Mouse (Mus musculus): ENCODE results near the gene Vps54. TPM values are rescaled to one million over a fixed set of nuclear protein-coding genes. Genes with fewer than 3 reads are reported as not detected.

Vps54 gene
- total and polyA plus RNA-seq, 3 experiments: 20.4 to 37.5 (median 22.9) TPM

- H3K4me2 ChIP-seq (ENCODE audit: insufficient read depth, low read depth, poor library complexity, severe bottlenecking): no peak overlapping the region
- dilution Hi-C loops (cut with MboI; ENCODE audit: extremely low pct_ligation_motif_present, extremely low pct_unique_long_range_greater_than_20kb, low sequenced_read_pairs) (no loop called here), in situ Hi-C loops (cut with MboI; ENCODE audit: low pct_ligation_motif_present, low pct_unique_long_range_greater_than_20kb, low sequenced_read_pairs) (loop anchor here (25.0 kb wide), 1 partner anchor 153 kb away; no protein-coding TSS in a partner anchor)
These were observed 70.4 kb downstream of the Vps54 start for GRCm38 (mm10) chr11:21309516-21309915.

DNA sequence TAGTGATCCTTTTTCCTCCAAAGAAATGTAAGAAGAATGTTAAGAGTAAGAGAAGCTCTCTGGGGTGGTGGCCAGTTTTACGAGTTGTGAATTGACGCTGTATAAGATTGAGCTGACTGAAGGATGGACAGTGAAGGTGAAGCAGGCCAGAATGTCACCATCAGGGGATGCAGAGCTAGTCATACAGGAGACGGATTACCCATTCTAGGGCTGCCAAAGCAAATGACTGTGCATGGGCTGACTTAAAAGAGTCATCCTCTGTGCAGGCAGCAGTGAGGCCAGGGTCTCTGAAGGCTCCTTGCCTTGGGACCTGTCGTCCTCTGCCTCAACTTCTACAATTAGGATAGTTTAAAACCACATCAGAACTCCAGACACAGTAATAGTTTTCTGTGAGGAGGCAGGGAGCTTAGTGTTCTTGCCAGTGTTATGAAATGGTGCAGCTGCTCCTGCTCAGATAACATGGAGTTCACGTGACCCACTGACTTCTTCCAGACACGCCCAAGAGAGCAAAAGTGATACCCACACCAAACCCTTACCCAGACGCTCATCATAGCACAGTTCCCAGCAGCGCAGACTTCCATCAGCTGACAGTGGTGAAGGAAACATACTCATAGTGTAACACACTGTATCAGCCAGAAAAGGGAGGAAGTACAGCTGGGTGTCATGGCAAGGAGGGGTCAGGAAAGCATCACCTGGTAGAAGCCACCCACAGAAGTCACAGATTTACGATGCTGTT lies 75.0 kb downstream of the Vps54 start:
- TF ChIP-seq TCF12 (IDR thresholded peaks at IDR 0.05; ENCODE audit: low read depth, low read length) (no peak), MYC (IDR thresholded peaks at IDR 0.05; ENCODE audit: low read depth, low read length) (no peak), MEF2A (IDR thresholded peaks at IDR 0.05; ENCODE audit: borderline replicate concordance, low read depth, low read length) (no peak), UBTF (IDR thresholded peaks at IDR 0.05; ENCODE audit: low read depth, low read length) (no peak), POLR2AphosphoS2 (IDR thresholded peaks at IDR 0.05; ENCODE audit: low read depth, low read length) (no peak), SIN3A (IDR thresholded peaks at IDR 0.05; ENCODE audit: low read length) (no peak), SMC3 (IDR thresholded peaks at IDR 0.05; ENCODE audit: low read depth, low read length) (no peak), ETS1 (conservative IDR thresholded peaks at IDR 0.05; ENCODE audit: low read depth, low read length) (no peak), NRF1 (IDR thresholded peaks at IDR 0.05; ENCODE audit: low read depth, low read length) (no peak), KAT2A (IDR thresholded peaks at IDR 0.05; ENCODE audit: insufficient replicate concordance, low read length) (no peak), E2F4 (IDR thresholded peaks at IDR 0.05; ENCODE audit: insufficient replicate concordance, low read depth, low read length) (no peak), JUN (IDR thresholded peaks at IDR 0.05; ENCODE audit: insufficient read depth, low read depth, low read length) (no peak), JUND (conservative IDR thresholded peaks at IDR 0.05; ENCODE audit: low read depth, low read length) (no peak), POLR2A (IDR thresholded peaks at IDR 0.05; ENCODE audit: low read depth, low read length) (no peak), GABPA (IDR thresholded peaks at IDR 0.05; ENCODE audit: insufficient replicate concordance, low read depth, low read length) (no peak), RCOR1 (conservative IDR thresholded peaks at IDR 0.05; ENCODE audit: low read depth, low read length) (no peak), MXI1 (IDR thresholded peaks at IDR 0.05; ENCODE audit: low read depth, low read length) (no peak), USF1 (IDR thresholded peaks at IDR 0.05; ENCODE audit: low read depth, low read length) (no peak), ELF1 (IDR thresholded peaks at IDR 0.05; ENCODE audit: low read depth, low read length) (no peak)

More at GRCm38 (mm10) chr11:21309516-21309915, 70.4 kb downstream of the Vps54 start:
- Histone ChIP-seq H3K9ac (ENCODE audit: insufficient read depth, low read depth) (no peak overlapping the region), H3K9me3 (replicated peaks; ENCODE audit: low read length) (no peaks in the 10 kb centered on the region), H3K79me2 (replicated peaks; ENCODE audit: control insufficient read depth, extremely low read depth, insufficient read depth, poor library complexity, severe bottlenecking) (no peaks in the 10 kb centered on the region), H3K27me3 (replicated peaks) (no peaks in the 10 kb centered on the region), H3K4me3 (replicated peaks in 1 of 3; ENCODE audit: low read depth in 2 of 3, low read length in 2 of 3, poor library complexity in 1 of 3) (no peak overlapping the region), H3K27ac (ENCODE audit: insufficient read depth, low read depth) (no peak overlapping the region), H3K36me3 (replicated peaks in 1 of 2; ENCODE audit: control insufficient read depth in 1 of 2, insufficient read depth in 1 of 2, low read length in 1 of 2) (peaks cover 40 to 76% of the 10 kb centered on the region in 2 experiments), H3K4me1 (ENCODE audit: control insufficient read depth in 1 of 2, insufficient read depth in 2 of 2) (no peaks in the 10 kb centered on the region)
- no peak for TF ChIP-seq UBTF (IDR thresholded peaks at IDR 0.05; ENCODE audit: low read depth, low read length)
- no peak for TF ChIP-seq MAX (IDR thresholded peaks at IDR 0.05; ENCODE audit: low read length)
- no peak for TF ChIP-seq JUN (IDR thresholded peaks at IDR 0.05; ENCODE audit: insufficient read depth, low read depth, low read length)
- TF ChIP-seq E2F4 (IDR thresholded peaks at IDR 0.05; ENCODE audit: insufficient replicate concordance, low read depth, low read length): no peak
- TF ChIP-seq NRF1 (IDR thresholded peaks at IDR 0.05; ENCODE audit: low read depth, low read length): no peak
- no peak for TF ChIP-seq NELFE (IDR thresholded peaks at IDR 0.05; ENCODE audit: low read depth, low read length)
- no peak for TF ChIP-seq ZC3H11A (IDR thresholded peaks at IDR 0.05; ENCODE audit: low read depth, low read length)
- TF ChIP-seq CTCF (conservative IDR thresholded peaks at IDR 0.05 in 1 of 2, IDR thresholded peaks at IDR 0.05 in 1 of 2; ENCODE audit: low read depth in 2 of 2, low read length in 2 of 2): no peak
- no peak for TF ChIP-seq USF1 (IDR thresholded peaks at IDR 0.05; ENCODE audit: low read depth, low read length)
- TF ChIP-seq USF2 (conservative IDR thresholded peaks at IDR 0.05; ENCODE audit: low read depth, low read length): no peak
- TF ChIP-seq CHD1 (IDR thresholded peaks at IDR 0.05; ENCODE audit: low read depth, low read length): no peak
- no peak for TF ChIP-seq MAZ (IDR thresholded peaks at IDR 0.05; ENCODE audit: low read depth, low read length)
- TF ChIP-seq MAFK (IDR thresholded peaks at IDR 0.05; ENCODE audit: insufficient replicate concordance, low read length): no peak
- no peak for TF ChIP-seq RAD21 (IDR thresholded peaks at IDR 0.05; ENCODE audit: low read depth, low read length)
- TF ChIP-seq MYC (IDR thresholded peaks at IDR 0.05; ENCODE audit: low read depth, low read length): no peak
- no peak for DNase-seq (ENCODE audit: extremely low read depth)

More for the DNA sequence above, 75.0 kb downstream of the Vps54 start:
- no peak overlapping the region for H3K27ac ChIP-seq (ENCODE audit: insufficient read depth, low read depth)
- H3K4me3 ChIP-seq (replicated peaks in 1 of 3; ENCODE audit: low read depth in 2 of 3, low read length in 2 of 3, poor library complexity in 1 of 3): no peak overlapping the region
- no peak for DNase-seq (ENCODE audit: extremely low read depth)
- H3K4me1 ChIP-seq (ENCODE audit: control insufficient read depth in 1 of 2, insufficient read depth in 2 of 2): no peaks in the 10 kb centered on the region
- H3K4me2 ChIP-seq (ENCODE audit: insufficient read depth, low read depth, poor library complexity, severe bottlenecking): no peak overlapping the region
- H3K79me2 ChIP-seq (replicated peaks; ENCODE audit: control insufficient read depth, extremely low read depth, insufficient read depth, poor library complexity, severe bottlenecking): no peaks in the 10 kb centered on the region
- no peak overlapping the region for H3K9ac ChIP-seq (ENCODE audit: insufficient read depth, low read depth)
- peaks cover 47 to 77% of the 10 kb centered on the region in 2 experiments for H3K36me3 ChIP-seq (replicated peaks in 1 of 2; ENCODE audit: control insufficient read depth in 1 of 2, insufficient read depth in 1 of 2, low read length in 1 of 2)
- no peaks in the 10 kb centered on the region for H3K9me3 ChIP-seq (replicated peaks; ENCODE audit: low read length)
- dilution Hi-C loops (cut with MboI; ENCODE audit: extremely low pct_ligation_motif_present, extremely low pct_unique_long_range_greater_than_20kb, low sequenced_read_pairs) (no loop called here), in situ Hi-C loops (cut with MboI; ENCODE audit: low pct_ligation_motif_present, low pct_unique_long_range_greater_than_20kb, low sequenced_read_pairs) (loop anchor here (25.0 kb wide), 1 partner anchor 148 kb away; no protein-coding TSS in a partner anchor)
- no peaks in the 10 kb centered on the region for H3K27me3 ChIP-seq (replicated peaks)
